Mouse (Mus musculus) cerebellum, postnatal 14 days (tissue): ENCODE measurements around the gene Wnt5b.

ENCODE experiments used
- DNase-seq, 2 experiments: peaks; one replicate each; pipeline ENCODE4 v3.0.0; 2021; ENCODE audit warnings: mixed read lengths in 2 of 2

The Wnt5b gene

GRCm38 (mm10) chr6:119450965-119451943 lies 92.9 kb downstream of the Wnt5b start:
- DNase-seq: peak in 1 of 2 experiments; percentile 27

- peak; percentile 42 to 67 for DNase-seq
Observed at GRCm38 (mm10) chr6:119449060-119449499, 95.1 kb downstream of the Wnt5b start.

- no peak for DNase-seq
Observed at GRCm38 (mm10) chr6:119448321-119449059, 95.7 kb downstream of the Wnt5b start.

GRCm38 (mm10) chr6:119445671-119446607 lies 98.2 kb downstream of the Wnt5b start:
- peak in 1 of 2 experiments; percentile 30 for DNase-seq

- peak; percentile 90 to 93 for DNase-seq
Observed at GRCm38 (mm10) chr6:119443742-119444645, 100.2 kb downstream of the Wnt5b start.

DNA sequence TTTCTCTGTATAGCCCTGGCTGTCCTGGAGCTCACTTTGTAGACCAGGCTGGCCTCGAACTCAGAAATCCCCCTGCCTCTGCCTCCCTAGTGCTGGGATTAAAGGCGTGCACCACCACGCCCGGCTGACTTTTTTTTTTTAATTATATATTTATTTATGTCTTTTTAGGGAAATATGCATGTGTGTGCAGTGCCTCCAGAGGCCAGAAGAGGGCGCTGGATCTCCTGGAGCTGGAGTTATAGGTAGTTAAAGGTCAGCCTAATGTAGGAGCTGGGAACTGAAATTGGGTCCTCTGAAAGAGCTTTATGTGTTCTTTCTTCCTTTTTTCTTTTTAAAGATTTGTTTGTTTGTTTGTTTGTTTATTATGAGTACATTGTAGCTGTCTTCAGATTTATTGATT lies 101.4 kb downstream of the Wnt5b start:
- peak in 1 of 2 experiments; percentile 56 for DNase-seq

DNA sequence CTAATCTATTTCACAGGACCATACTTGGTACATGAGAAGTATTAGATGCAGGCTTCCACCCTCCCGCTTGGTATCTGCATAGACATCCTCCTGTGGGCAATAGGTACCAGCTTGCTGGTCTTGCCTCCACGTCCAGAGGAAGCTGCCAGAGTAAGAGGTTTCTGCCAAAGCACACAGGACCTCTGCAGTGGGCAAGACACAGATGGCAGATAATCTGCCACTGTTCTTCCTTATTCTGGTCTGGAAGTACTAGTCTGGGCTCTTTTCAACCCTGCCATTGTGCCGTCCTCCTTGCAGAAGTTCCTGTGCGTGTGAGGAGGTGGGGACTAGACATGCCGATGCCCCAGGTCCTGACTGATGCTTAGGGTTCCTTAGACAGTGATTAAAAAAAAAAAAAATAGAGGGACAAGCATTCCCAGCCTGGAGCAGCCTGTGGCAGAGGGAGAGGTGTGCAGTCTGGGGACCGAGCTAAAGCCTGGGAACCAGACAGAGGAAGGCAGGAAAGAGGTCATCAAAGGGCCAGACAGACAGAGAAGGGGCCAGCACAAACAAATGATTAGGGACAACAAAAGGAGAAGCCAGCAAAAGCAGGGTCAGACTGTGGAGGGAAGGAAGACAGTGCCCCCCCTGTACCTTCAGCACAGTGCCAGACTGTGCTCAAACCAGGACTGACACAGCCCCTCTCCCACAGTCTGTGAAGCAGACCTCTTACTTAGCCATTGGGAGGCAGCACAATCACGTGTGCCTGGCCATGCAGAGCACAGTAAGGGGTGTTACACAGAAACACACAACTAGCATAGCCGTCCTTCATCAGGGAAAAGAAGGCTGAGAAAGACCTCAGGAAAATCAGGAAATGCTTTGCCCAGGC lies 106.0 kb downstream of the Wnt5b start:
- peak; percentile 26 to 35 for DNase-seq

DNA sequence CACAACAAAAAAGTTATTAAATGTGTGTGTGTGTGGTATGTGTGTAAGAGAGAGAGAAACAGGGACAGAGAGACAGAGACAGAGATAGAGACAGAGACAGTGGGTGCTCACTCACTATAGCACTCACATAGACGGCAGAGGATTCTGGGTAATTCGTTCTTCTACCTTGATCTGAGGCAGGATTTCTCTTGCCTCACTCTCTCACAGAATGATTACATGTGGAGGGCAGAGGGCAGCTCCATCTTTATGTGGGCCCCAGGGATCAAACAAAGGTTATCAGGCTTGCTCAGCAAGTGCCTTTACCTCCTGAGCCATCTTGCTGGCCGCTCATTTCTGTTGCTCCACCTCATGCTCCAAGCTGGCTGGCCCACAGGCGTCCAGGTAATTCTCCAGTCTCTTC lies 109.8 kb downstream of the Wnt5b start:
- no peak for DNase-seq

GRCm38 (mm10) chr6:119431751-119432324 lies 112.3 kb downstream of the Wnt5b start:
- no peak for DNase-seq

DNA sequence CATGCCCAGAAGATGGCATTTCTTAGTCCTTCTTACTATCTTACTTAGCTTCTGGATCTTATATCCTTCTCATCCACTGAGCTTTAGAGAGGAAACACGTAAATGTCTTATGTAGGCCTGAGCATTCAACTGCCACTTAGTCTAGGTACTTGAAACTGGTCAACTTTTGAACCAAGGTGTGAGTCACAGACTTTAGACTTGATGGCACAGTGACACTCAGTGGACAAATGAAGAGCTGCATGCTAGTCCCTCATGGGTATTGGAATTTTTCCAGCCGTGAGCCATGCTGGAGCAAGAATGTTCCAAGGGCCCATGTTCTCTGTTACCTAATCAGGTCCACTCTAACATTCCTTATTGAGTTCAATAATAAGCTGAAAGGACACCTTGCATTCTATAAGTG lies 113.6 kb downstream of the Wnt5b start:
- DNase-seq: peak; percentile 83 to 84

DNA sequence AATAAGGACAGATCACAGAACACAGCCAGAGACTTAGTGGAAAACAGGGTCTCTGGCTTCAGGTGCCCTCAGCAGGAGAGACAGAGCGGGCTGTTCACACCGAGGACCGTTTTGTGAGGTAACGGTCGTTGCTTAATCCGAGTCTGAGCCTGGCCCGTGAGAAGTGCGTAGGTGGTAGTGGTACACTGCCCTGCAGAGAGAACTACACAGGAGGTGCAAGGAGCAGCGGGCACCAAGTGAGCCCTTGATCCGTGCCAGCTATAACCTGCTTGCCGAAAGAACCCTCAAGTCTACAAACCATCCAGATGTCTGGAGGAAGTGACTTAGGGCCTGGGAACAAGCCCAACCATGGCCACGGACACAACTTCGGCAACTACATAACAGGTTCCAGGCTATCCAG lies 114.8 kb downstream of the Wnt5b start:
- DNase-seq: no peak

DNA sequence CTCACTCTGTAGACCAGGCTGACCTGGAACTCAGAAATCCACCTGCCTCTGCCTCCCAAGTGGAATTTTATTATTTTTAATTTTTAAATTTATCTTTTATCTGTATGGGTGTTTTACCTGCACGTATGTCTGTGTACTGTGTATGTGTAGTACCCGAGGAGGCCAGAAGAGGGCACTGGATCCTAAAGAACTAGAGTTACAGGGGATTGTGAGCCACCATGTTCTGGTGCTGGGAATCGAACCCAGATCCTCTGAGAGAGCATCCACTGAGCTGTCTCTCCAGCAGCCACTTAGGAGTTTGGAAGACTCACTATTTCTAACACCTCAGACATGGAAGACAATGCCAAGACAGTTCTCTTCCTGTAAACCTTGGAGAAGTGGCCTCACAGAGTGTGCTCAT lies 115.5 kb downstream of the Wnt5b start:
- DNase-seq: peak in 1 of 2 experiments; percentile 65

- no peak for DNase-seq
Observed at GRCm38 (mm10) chr6:119421001-119421400, 123.1 kb downstream of the Wnt5b start.

DNA sequence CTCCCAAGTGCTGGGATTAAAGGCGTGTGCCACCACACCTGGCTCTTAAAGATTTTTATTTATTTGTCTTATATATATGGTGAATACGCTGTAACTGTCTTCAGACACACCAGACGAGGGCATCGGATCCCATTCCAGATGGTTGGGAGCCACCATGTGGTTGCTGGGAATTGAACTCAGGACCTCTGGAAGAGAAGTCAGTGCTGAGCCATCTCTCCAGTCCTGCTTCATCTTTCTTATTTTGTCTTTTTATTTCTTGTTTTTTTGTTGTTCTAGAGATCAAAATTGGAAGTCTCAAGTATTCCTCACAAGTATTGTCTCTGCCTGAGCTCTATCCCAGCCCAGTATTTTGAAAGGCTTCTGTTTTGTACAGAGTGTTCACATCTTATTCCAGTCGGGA lies 123.8 kb downstream of the Wnt5b start:
- no peak for DNase-seq

DNA sequence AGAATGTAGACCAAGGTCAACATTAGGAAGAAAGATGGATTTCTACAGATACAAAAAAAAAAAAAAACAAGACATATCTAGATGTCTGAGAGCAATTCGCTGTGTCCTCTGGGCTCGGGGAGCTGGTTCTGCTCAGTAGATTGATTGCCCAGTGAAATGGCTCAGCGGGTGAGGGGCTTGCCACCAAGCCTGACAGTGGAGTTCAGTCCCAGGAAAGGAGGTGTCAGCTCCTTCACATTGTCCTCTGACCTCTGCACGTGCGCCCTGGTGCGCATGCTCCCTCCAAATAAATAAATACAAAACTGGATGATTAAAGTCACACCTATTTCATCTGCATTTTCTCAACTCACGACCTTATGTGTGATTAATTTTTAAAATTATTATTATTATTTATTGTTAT lies 124.7 kb downstream of the Wnt5b start:
- DNase-seq: no peak

GRCm38 (mm10) chr6:119418392-119419251 lies 125.5 kb downstream of the Wnt5b start:
- DNase-seq: no peak

DNA sequence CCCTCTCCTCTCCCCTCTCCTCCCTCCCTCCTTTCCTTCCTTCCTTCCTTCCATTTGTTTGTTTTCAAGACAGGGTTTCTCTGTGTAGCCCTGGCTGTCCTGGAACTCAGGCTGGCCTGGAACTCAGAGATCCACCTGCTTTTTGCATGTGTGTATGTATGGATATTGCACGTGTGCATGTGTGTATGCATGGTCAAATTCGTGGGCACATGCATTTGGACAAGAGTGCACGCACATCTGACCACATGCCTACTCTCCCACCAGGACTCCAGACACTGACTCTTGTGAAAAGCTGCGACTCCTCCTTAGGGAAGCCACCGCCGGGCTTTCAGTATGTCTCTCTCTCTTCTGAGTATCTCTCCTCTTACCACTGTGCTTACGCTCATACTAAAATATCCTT lies 126.3 kb downstream of the Wnt5b start:
- no peak for DNase-seq

DNA sequence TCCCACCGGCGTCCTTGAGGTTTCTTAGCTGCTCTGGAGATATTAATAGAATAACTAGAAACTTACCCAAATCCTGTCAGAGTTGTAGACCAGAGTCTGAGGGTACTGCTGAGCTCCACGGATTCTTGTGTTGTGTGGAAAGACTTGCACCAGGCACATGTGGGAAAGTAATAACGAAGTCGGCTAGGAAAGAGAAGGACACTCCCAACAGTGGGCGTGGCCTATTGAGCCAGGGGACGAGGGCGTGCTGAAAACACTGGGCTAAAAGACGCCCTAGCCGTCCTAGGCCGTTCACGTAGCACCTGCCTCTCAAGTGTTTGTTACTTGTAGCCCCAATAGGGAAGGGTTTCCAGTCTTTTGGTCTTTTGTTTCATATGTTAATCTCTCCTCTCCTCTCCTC lies 126.8 kb downstream of the Wnt5b start, which contains the start of gene Adipor2:
TSS of gene Adipor2 (minus strand) at position 351 of the 400 bp plus-strand sequence.
- no peak for DNase-seq

DNA sequence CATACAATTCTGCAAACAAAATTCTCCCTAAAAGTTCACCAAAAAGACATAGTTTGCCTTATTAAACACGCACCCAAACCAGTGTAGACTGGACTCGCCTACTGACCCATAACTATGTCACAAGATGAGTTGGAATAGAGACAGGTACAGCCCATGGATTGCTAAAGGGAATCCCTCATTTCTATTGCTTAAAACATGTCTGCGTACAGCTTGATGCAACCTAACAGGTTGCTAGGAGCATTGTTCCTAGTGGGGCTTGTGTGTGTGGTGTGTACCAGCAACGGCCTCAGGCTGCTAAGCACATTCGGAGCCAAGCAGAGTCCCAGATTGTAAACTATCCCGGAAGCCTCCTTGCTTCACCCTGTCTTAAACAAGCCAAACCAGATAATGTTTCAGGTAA lies 127.5 kb downstream of the Wnt5b start:
- no peak for DNase-seq
